Mouse (Mus musculus) liver, adult 2 months (tissue): ENCODE data around the gene Tns2.

ENCODE experiments used
- CTCF ChIP-seq: fragments of 200-500 bp; IDR thresholded peaks from 2 replicates; pipeline ENCODE4 v1.5.1; 2011; ENCODE audit warnings: low read depth, low read length, control low read depth
- POLR2A ChIP-seq: fragments of 200-500 bp; IDR thresholded peaks from 2 replicates; pipeline ENCODE4 v1.6.1; 2011; ENCODE audit warnings: low read length, control low read depth; ENCODE audit not compliant: insufficient read depth; ENCODE audit errors: extremely low read depth

GRCm38 (mm10) chr15:102102548-102103121 is 2.4 kb downstream of the Tns2 start:
- TF ChIP-seq POLR2A (peak; percentile 38; the same call in 1 of the 2 replicates), CTCF (no peak)
